Mouse (Mus musculus): ENCODE data around the gene Osbpl5.
A peak's percentile ranks its signal among the peaks of the same experiment; 100 is the strongest.

Gene Osbpl5

GRCm38 (mm10) chr7:143755357-143756124, 1.2 kb downstream of the Osbpl5 start:
- no peak for DNase-seq (ENCODE audit: extremely low read depth, insufficient read length, low spot score)

GRCm38 (mm10) chr7:143753990-143754715, 2.6 kb downstream of the Osbpl5 start:
- no peak for DNase-seq (ENCODE audit: extremely low read depth, insufficient read length, low spot score)

DNA sequence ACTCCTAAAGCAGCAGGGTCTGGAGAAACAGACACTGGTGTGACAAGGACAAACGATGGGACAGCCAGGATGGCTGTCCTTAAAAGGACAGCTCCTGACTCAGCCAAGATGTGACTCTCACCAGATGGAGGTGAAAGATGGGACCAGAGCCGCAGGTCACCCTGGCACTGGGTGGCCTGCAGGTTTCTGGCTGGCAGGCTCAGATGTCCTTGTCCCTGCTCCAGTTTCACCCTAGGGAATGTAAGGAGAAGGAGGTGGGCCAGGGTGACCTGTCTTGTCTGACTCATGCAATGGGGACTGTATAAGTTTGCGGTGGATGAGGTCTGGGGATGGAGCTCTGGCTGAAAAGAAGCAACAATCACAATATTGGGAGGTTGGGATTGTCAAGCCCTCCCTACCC, 4.2 kb downstream of the Osbpl5 start:
- DNase-seq (ENCODE audit: extremely low read depth, insufficient read length, low spot score), result no peak

DNA sequence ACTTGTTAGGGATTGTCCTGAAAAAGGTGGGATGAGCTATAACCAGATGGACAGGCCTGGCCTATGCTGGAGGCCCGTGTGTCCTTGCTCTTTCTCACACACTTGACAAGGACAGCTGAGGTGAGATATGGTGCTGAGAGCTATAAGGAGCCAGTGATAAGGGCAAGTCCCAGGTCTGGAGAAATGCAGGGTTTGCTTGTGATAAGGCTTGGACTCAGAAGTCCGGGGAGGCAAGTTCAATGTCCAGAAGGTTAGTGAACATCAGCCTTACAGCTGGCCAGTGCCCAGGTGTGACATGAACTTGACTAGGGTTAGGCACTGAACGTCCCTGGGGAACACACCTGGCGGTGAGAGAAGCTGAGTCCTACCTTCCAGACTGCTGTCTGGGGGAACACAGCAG, 4.7 kb downstream of the Osbpl5 start:
- DNase-seq (ENCODE audit: extremely low read depth, insufficient read length, low spot score), result no peak

DNA sequence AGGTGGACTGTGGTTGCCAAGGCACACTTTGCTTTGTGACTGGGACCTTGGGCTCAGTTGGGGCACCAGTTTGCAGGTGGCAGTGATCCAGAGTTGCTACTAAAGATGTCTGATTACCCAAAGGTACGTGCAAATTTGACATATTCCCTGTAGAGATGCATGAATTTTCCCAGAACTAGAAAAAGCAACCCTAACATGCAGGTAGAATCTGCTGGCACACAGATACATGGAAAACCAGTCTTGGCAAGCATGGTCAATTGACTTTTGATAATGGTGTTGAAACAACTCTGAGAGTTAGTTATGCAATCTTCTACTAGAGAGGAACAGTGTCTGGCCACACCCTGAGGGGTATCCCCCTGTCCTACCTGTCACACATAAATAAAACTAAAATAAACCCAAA, 5.4 kb downstream of the Osbpl5 start:
- DNase-seq (ENCODE audit: extremely low read depth, insufficient read length, low spot score), result no peak

DNA sequence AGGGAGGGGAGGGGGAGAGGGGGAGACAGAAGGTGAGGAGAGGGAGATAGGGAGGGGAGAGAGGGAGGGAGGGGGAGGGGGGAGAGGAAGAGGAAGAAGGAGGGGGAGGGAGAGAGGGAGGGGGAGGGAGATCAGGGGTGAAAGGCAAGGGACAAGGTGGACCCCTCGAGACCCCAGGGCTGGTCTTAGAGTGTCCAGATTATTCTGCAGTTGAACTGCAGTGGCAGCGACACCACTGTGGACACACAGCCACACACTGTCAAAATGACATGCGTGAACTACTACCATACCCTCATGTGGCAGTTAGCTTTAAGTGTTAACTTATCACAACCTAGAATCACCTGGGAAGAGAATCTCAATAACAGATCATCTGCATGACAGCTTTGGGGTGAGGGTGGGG, 7.7 kb downstream of the Osbpl5 start:
- no peak for DNase-seq (ENCODE audit: extremely low read depth, insufficient read length, low spot score)

GRCm38 (mm10) chr7:143748041-143748868, 8.5 kb downstream of the Osbpl5 start:
- DNase-seq (ENCODE audit: extremely low read depth, insufficient read length, low spot score), result peak; percentile 51

- DNase-seq (ENCODE audit: extremely low read depth, insufficient read length, low spot score), result no peak
Observed at GRCm38 (mm10) chr7:143740653-143741052, 16.1 kb downstream of the Osbpl5 start.

DNA sequence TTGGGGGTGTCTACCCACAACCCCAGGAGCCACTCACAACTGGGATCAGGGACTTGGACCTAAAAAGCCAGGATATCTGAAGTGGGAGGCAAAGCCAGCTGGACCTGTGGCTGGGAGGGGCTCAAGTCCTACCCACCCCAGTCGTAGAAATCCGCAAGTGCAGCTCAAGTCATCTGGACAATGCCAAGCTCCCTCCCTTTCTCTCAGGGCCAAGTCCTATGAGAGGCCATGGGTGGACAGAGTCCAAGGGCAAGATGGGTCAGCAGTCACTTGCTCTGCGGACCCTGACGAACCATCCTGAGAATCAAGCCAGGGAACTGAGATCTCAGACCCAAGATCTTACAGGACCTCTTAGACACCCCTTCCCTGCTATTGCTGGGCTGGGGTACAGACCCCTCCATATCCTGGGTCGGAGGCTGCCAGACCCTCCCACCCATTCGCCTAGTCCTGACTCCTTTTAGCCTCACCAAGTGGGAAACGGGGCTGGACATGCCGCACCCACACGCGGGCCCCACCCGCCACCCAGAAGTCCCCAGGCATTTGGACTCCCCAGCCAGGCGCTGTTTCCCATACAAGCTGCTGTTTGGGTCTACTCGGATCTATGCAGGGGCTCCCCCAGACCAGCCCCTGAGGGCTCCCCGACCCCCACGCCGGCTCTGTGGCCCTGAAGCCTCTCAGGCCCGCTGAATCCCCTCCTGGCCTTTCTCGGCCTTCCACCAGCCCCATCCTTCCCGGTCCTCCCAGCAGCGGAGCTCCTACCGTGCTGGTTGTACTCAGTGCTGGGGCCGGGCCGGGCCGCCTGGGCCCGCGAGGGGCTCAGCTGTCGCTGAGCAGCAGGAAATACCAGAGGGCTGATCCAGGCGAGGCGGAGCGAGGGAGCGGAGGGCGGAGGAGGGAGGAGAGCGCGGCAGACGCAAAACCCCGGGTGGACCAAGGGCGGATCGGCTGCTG, 17.0 kb downstream of the Osbpl5 start:
- peak; percentile 88 for DNase-seq (ENCODE audit: extremely low read depth, insufficient read length, low spot score)

DNA sequence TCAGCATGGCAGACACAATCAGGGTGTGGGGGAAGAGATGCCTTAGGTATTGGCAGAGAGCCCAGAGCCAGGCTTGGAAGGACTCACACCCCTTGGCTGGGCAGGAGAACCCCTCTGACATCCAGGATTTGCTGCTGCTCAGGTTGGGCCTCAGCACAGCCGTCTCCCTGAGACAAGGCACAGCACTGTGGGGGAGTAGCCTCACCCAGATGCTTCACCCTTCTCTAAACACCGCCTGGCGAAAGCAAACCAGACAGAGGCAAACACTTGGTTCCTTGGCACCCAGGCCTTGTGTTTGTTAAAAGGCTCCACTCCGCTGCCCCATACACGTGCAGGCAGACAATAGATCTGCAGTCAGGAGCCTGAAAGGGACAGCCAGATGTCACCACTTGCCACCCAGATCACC, 18.2 kb downstream of the Osbpl5 start:
- DNase-seq (ENCODE audit: extremely low read depth, insufficient read length, low spot score), result no peak

DNA sequence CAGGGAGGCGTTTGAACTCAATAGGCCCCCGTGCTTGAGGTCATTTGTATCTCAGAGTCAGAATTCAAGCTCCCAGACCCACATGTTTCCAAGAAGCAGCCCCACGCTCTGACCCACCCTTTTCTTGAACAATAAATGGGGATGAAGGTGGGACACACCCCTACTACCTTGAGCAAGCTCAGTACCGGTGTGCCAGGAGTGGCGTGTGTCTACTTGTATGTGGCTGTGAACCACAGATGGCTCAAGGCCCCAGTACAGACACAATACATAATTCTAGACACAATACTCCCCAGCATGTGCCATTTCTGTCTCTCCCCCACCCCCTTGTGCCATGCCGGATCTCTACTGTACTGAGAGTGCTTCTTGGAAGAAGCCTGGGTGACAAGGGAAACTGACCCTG, 18.6 kb downstream of the Osbpl5 start:
- DNase-seq (ENCODE audit: extremely low read depth, insufficient read length, low spot score), result no peak

DNA sequence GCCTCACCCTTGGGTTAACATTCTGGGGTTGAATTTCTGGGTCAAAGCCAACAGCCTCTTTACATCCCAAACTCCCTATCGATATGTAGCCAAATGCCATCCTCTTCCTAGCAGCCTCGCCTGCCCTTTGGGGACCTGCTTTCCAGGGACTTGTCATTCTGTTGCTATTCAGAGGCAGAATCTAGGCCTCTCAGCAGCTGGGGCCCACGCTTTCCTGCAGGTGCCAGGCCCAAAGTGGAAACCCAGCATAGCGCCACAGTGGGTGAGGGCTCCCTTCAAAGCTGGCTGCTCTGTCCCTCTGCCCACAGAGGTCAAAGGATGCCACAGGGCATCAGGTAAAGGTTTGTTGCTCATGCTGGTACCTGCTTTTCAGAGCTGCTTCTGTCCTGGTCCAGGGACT, 23.0 kb downstream of the Osbpl5 start:
- no peak for DNase-seq (ENCODE audit: extremely low read depth, insufficient read length, low spot score)

DNA sequence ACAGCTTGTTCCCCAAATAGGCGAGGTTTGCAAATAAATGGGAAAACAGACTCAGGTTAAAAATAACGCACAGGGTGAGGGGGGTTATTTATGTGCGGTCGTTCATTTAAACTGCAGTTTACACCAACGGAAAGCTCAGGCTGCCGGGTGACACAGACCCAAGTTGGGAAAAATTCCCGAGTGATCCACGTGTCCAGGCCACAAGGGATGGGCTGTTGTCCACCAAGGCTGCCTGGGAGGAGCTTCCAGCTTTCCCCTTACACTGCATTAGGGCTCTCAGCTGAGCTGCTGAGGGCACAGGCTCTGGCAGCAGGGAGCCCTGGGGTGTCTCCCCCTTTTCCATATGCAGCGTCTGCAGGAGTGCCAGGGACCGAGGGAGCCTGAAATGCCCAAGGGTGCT, 26.9 kb downstream of the Osbpl5 start:
- no peak for DNase-seq (ENCODE audit: extremely low read depth, insufficient read length, low spot score)

DNA sequence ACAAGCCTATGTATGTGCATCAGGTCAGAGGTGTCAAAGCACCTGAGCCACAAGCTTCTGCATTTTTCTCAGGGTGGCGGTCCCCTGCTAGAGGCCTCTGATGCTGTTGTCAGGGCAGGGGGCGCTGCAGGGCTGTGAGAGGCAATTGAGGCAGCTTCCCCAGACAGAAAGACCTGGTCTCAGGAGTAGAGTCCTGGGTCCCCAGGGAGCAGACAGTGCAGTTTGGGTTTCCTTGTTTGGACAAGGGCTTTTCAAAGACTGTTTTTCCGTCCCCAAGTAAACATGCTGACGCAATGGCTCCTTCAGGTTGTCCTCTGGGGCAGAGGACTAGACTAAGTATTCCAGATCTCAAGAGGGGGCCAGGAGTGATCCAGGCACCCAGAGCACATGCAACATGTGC, 30.4 kb downstream of the Osbpl5 start:
- DNase-seq (ENCODE audit: extremely low read depth, insufficient read length, low spot score), result no peak

DNA sequence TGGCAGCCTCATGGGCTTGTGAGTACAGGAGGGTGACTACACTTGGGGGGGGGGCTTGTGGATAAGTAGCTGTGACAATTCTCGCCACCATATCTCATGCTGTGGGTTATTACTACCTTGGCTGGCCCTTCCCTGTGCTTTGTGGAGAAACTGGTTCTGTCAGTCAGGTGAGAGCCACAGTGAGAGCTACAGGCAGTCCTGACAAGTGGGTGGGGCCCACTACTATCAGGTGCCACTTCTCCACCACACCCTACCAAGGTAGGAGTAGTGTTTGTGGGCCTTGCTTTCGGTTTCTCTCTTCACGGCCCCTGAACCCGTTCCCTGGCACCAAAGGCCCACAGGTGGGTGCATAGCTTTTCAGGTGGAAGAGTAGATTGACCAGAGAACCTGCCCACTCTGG, 32.9 kb downstream of the Osbpl5 start:
- DNase-seq (ENCODE audit: extremely low read depth, insufficient read length, low spot score), result no peak

- DNase-seq (ENCODE audit: extremely low read depth, insufficient read length, low spot score), result no peak
Observed at GRCm38 (mm10) chr7:143722646-143723045, 34.1 kb downstream of the Osbpl5 start.

- no peak for DNase-seq (ENCODE audit: extremely low read depth, insufficient read length, low spot score)
Observed at GRCm38 (mm10) chr7:143717811-143718210, 39.0 kb downstream of the Osbpl5 start.

DNA sequence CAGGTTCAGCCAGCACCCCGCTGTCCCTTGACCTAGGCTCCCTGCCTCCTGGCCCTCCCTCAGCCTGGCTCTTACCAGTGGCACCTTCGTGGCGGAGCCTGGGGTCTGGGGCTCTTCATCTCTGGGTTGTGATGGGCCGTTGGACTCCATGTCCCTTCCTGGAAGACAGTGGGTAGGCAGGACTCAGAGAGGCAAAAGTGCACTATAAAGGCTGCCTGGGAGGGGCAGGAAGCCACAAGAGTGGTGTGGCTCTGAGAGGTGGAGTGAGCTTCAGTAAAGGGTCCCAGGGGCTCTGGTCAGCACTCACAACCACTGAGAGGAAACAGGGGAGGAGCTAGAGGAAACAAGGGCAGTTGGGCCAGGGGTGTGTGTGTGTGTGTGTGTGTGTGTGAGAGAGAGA, 43.4 kb downstream of the Osbpl5 start:
- DNase-seq (ENCODE audit: extremely low read depth, insufficient read length, low spot score), result no peak

GRCm38 (mm10) chr7:143712771-143713348, 43.9 kb downstream of the Osbpl5 start:
- no peak for DNase-seq (ENCODE audit: extremely low read depth, insufficient read length, low spot score)

DNA sequence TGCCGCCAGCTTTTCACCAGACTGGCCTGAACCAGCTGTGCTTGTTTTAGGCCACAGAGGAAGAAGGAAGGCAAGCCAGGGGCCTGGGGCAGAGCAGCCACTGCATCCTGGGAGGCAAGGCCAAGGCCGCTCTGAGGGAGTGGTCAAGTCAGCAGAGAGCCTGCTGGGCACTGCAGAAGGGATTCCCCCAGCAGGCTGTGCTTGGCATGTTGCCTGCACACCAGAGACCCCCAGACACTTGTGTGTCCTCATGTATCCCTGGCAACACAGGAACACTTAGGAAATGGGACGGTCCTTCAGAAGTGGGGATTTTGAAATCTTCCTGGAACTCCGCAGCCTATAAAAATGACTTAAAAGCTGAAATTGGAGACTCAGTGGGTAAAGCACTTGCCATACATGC, 44.8 kb downstream of the Osbpl5 start:
- no peak for DNase-seq (ENCODE audit: extremely low read depth, insufficient read length, low spot score)
